Mouse (Mus musculus) lung, embryonic 14.5 days (tissue): ENCODE measurements around the gene Rps28. TPM values are rescaled to one million over a fixed set of nuclear protein-coding genes. Genes with fewer than 3 reads are reported as not detected.

ENCODE experiments used
- ATAC-seq: fragments of 200-750 bp; cut with Nextera tagmentation; 2 replicates; pipeline ENCODE4 v1.8.0; 2017; ENCODE audit warnings: mild to moderate bottlenecking, moderate TSS enrichment, moderate library complexity; ENCODE audit not compliant: insufficient read depth
- DNase-seq: peaks from one replicate; pipeline ENCODE4 v3.0.0-alpha.2; 2015
- H3K27ac ChIP-seq: fragments of 300-500 bp; sonication (generic); 2 replicates; pipeline ENCODE4 v1.5.1; 2014; ENCODE audit warnings: low read depth, mild to moderate bottlenecking, moderate library complexity
- H3K27me3 ChIP-seq: fragments of 300-500 bp; sonication (generic); 2 replicates; pipeline ENCODE4 v1.6.1; 2014; ENCODE audit warnings: low read length, control low read depth; ENCODE audit not compliant: insufficient read depth
- H3K36me3 ChIP-seq: fragments of 300-500 bp; sonication (generic); 2 replicates; pipeline ENCODE4 v1.6.1; 2014; ENCODE audit warnings: control low read depth; ENCODE audit not compliant: insufficient read depth
- H3K4me1 ChIP-seq: fragments of 300-500 bp; sonication (generic); 2 replicates; pipeline ENCODE4 v1.6.1; 2014; ENCODE audit warnings: antibody characterized with exemption, control low read depth; ENCODE audit not compliant: insufficient read depth
- H3K4me2 ChIP-seq: fragments of 300-500 bp; sonication (generic); 2 replicates; pipeline ENCODE4 v1.6.1; 2014; ENCODE audit warnings: mild to moderate bottlenecking
- H3K4me3 ChIP-seq: fragments of 300-500 bp; sonication (generic); 2 replicates; pipeline ENCODE4 v1.5.1; 2014; ENCODE audit warnings: low read depth, low read length
- H3K9ac ChIP-seq: fragments of 300-500 bp; sonication (generic); 2 replicates; pipeline ENCODE4 v1.6.1; 2014
- H3K9me3 ChIP-seq: fragments of 300-500 bp; sonication (generic); 2 replicates; pipeline ENCODE4 v1.6.1; 2016; ENCODE audit warnings: low read depth, low read length, control low read depth
- CTCF ChIP-seq: IDR thresholded peaks from 2 replicates; pipeline ENCODE4 v1.5.1; 2016; ENCODE audit warnings: antibody characterized with exemption, low read depth
- WGBS: fragments of 180-500 bp; shearing (Covaris S2); extraction: QIAGEN DNeasy Blood & Tissue Kit; methylation state at CpG from one replicate; pipeline ENCODE4 v1.1.7; 2014; 5-methylcytosine and 5-hydroxymethylcytosine counted together
- polyA plus RNA-seq: library from polyadenylated mRNA; unstranded; fragments of >200 nt; fragmentation: Nextera tagmentation; extraction: Ambion mirVana; gene quantifications from 2 replicates; pipeline ENCODE4 v1.2.1, GENCODE M21; 2014

The Rps28 gene
- polyA plus RNA-seq, 1 experiment from 2014 or later = 1,180 TPM

DNA sequence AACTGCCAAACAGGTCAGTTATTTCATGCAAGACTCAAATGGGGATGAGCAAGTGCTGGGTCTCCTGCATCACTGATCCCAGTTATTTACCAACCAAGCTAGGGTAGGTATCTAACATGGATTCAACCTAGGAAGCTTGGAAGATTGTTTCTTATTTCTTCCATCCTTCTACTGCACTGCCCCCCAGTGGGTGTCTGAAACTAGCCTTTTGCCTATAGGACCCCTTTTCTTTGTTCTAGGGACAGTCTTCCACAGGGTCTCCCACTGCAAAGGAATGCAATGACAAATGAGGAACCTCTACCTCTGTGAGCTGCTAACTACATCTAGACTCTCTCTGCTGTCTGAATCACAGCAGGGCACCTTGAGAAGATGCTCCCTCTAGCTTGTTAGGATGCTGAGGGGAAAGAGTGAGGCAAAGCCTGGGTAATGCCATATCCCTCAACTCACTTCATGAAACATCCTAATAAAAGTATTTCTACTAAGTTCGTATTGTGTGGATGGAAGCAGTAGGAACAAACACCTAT, 1.9 kb downstream of the Rps28 start:
- no peak for ATAC-seq
- peak; percentile 36 for TF ChIP-seq CTCF

DNA sequence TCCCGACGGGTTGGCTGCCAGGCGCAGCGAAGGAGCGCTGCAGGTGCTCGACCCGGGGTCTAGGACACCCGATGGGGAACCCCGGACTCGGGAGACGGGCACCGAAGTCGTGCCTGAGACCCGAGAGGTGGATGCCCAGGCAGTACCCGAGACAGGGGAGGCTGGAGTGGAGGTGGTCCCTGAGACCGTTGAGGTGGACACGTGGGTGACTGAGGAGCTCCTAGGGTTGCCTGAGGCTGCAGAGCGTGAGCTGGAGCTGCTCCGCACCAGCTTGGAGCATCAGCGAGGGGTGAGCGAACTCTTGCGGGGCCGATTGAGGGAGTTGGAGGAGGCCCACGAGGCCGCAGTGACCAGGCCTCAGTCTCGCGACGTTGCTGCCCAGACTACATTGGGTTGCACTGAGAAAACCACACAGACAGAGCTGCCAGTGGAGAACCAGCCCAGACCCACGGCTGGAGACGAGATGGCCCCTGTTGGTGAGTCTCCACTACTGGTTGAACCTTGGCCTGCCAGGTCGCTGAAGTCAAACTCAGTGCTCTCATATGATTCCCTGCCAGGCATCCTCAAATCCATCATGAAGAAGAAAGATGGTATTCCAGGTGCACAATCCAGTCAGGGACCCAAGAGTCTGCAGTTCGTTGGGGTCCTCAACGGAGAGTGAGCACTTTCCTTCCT, 6.3 kb downstream of the Rps28 start:
- Histone ChIP-seq H3K36me3 (peaks cover 51% of the 10 kb centered on the region), H3K4me3 (peak overlapping the region; percentile 54)
- DNase-seq = peak; percentile 28

More for the DNA sequence above, 1.9 kb downstream of the Rps28 start:
- 67% methylated on average over 1 of the region's 1 CpGs for WGBS
- Histone ChIP-seq H3K4me3 (peak overlapping the region; percentile 74; the same call in 1 of the 2 replicates), H3K27me3 (no peaks in the 10 kb centered on the region), H3K27ac (no peak overlapping the region), H3K36me3 (peaks cover 60% of the 10 kb centered on the region), H3K9me3 (no peaks in the 10 kb centered on the region), H3K9ac (peak overlapping the region; percentile 92; the same call in 1 of the 2 replicates), H3K4me2 (peak overlapping the region; percentile 88), H3K4me1 (0 out of 2 replicates have a peak, but pooled peaks cover 7% of the 10 kb centered on the region)
- no peak for DNase-seq

GRCm38 (mm10) chr17:33817184-33817968, 7.0 kb downstream of the Rps28 start:
- DNase-seq (peak; percentile 97), ATAC-seq (peak; percentile 96)
- H3K4me3 ChIP-seq = peak overlapping the region; percentile 54
- H3K27ac ChIP-seq = peak overlapping the region; percentile 86
- H3K4me1 ChIP-seq = peaks cover 16% of the 10 kb centered on the region
- under 1% methylated on average over 89 of the region's 89 CpGs for WGBS
- H3K27me3 ChIP-seq = no peaks in the 10 kb centered on the region
- peak overlapping the region; percentile 93 for H3K4me2 ChIP-seq
- peaks cover 45% of the 10 kb centered on the region for H3K36me3 ChIP-seq
- TF ChIP-seq CTCF = no peak
- no peaks in the 10 kb centered on the region for H3K9me3 ChIP-seq
- peak overlapping the region; percentile 78 for H3K9ac ChIP-seq

More for the DNA sequence above, 6.3 kb downstream of the Rps28 start:
- no peak for TF ChIP-seq CTCF
- WGBS = 16% methylated on average over 33 of the region's 33 CpGs
- peak; percentile 45 for ATAC-seq
- peak overlapping the region; percentile 78 for H3K9ac ChIP-seq
- no peaks in the 10 kb centered on the region for H3K9me3 ChIP-seq
- H3K4me1 ChIP-seq = peaks cover 11% of the 10 kb centered on the region; the same call in 1 of the 2 replicates
- H3K4me2 ChIP-seq = peak overlapping the region; percentile 93
- no peaks in the 10 kb centered on the region for H3K27me3 ChIP-seq
- H3K27ac ChIP-seq = peak overlapping the region; percentile 79

- Histone ChIP-seq H3K9ac (no peak overlapping the region; the same call in 1 of the 2 replicates), H3K4me2 (peak overlapping the region; percentile 93), H3K4me3 (peak overlapping the region; percentile 54), H3K27ac (peak overlapping the region; percentile 86; the same call in 1 of the 2 replicates), H3K36me3 (peaks cover 38% of the 10 kb centered on the region), H3K4me1 (peaks cover 20% of the 10 kb centered on the region), H3K27me3 (no peaks in the 10 kb centered on the region), H3K9me3 (no peaks in the 10 kb centered on the region)
- peak; percentile 43 for DNase-seq
- WGBS = 48% methylated on average over 5 of the region's 5 CpGs
- TF ChIP-seq CTCF = no peak
- no peak for ATAC-seq
These were observed 7.8 kb downstream of the Rps28 start for GRCm38 (mm10) chr17:33816612-33817011.

- Histone ChIP-seq H3K36me3 (peaks cover 25% of the 10 kb centered on the region), H3K4me2 (no peak overlapping the region), H3K27ac (no peak overlapping the region), H3K4me1 (peaks cover 20% of the 10 kb centered on the region), H3K4me3 (no peak overlapping the region), H3K9ac (no peak overlapping the region), H3K27me3 (no peaks in the 10 kb centered on the region), H3K9me3 (no peaks in the 10 kb centered on the region)
- TF ChIP-seq CTCF = no peak
- ATAC-seq (no peak), DNase-seq (no peak)
- WGBS = 89% methylated on average over 6 of the region's 6 CpGs
These were observed 9.0 kb downstream of the Rps28 start for GRCm38 (mm10) chr17:33815399-33815798.

DNA sequence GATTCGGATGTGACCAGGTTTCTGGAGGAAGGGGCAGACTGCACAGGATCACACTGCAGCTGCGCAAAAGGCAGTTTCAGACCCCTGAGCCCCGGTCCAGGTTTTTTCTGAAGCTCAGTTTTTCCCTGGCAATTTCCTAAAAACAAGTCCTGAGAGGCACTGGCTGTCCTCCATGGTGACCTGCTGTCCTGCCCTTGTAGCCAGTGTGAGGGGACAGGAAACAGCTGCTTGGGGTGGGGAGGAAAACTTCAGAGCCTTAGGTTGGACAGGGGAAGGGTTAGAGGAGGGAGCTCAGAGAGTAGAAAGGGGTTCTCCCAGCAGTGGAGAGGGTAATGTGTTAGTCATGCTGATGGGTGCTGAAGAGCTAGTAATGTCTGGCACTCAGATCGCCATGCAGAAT, 11.4 kb downstream of the Rps28 start:
- ATAC-seq = no peak

More for the DNA sequence above, 11.4 kb downstream of the Rps28 start:
- 32% methylated on average over 4 of the region's 4 CpGs for WGBS
- peaks cover 1% of the 10 kb centered on the region; the same call in 1 of the 2 replicates for H3K36me3 ChIP-seq
- DNase-seq = peak; percentile 73
- no peaks in the 10 kb centered on the region for H3K27me3 ChIP-seq
- H3K4me1 ChIP-seq = peaks cover 15% of the 10 kb centered on the region
- H3K4me2 ChIP-seq = peak overlapping the region; percentile 93
- H3K9me3 ChIP-seq = no peaks in the 10 kb centered on the region
- no peak overlapping the region for H3K9ac ChIP-seq
- no peak overlapping the region for H3K4me3 ChIP-seq
- no peak for TF ChIP-seq CTCF
- H3K27ac ChIP-seq = 0 out of 2 replicates have a peak overlapping the region, but pooled peaks have one; percentile 6
